Mouse (Mus musculus) neural tube, embryonic 15.5 days (tissue): ENCODE results near the gene Cpsf3. TPM values are rescaled to one million over a fixed set of nuclear protein-coding genes. Genes with fewer than 3 reads are reported as not detected.
A peak's percentile ranks its signal among the peaks of the same experiment; 100 is the strongest.

Experiments used
- ATAC-seq: fragments of 200-750 bp; cut with Nextera tagmentation; 2 replicates; pipeline ENCODE4 v1.8.0; 2017; ENCODE audit warnings: mild to moderate bottlenecking, moderate TSS enrichment, moderate library complexity; ENCODE audit not compliant: low FRiP score
- H3K27ac ChIP-seq: fragments of 300-500 bp; sonication (generic); replicated peaks from 2 replicates; pipeline ENCODE4 v1.5.1; 2015; ENCODE audit warnings: mild to moderate bottlenecking, inconsistent platforms
- H3K27me3 ChIP-seq: fragments of 300-500 bp; sonication (generic); replicated peaks from 2 replicates; pipeline ENCODE4 v1.6.1; 2015; ENCODE audit warnings: inconsistent platforms
- H3K36me3 ChIP-seq: fragments of 300-500 bp; sonication (generic); 2 replicates; pipeline ENCODE4 v1.6.1; 2015; ENCODE audit warnings: inconsistent platforms
- H3K4me1 ChIP-seq: fragments of 300-500 bp; sonication (generic); 2 replicates; pipeline ENCODE4 v1.6.1; 2015; ENCODE audit warnings: inconsistent platforms
- H3K4me2 ChIP-seq: fragments of 300-500 bp; sonication (generic); 2 replicates; pipeline ENCODE4 v1.6.1; 2015; ENCODE audit warnings: inconsistent platforms, mild to moderate bottlenecking, moderate library complexity
- H3K4me3 ChIP-seq: fragments of 300-500 bp; sonication (generic); replicated peaks from 2 replicates; pipeline ENCODE4 v1.5.1; 2015; ENCODE audit warnings: mild to moderate bottlenecking, inconsistent platforms
- H3K9ac ChIP-seq: fragments of 300-500 bp; sonication (generic); replicated peaks from 2 replicates; pipeline ENCODE4 v1.6.1; 2015; ENCODE audit warnings: mild to moderate bottlenecking, inconsistent platforms
- H3K9me3 ChIP-seq: fragments of 300-500 bp; sonication (generic); replicated peaks from 2 replicates; pipeline ENCODE4 v1.6.1; 2016; ENCODE audit warnings: inconsistent platforms
- WGBS: fragments of 180-500 bp; shearing (Covaris S2); methylation state at CpG from one replicate; pipeline ENCODE4 v1.1.7; 2015; ENCODE audit warnings: mixed read lengths; 5-methylcytosine and 5-hydroxymethylcytosine counted together
- polyA plus RNA-seq: library from polyadenylated mRNA; unstranded; fragments of >200 nt; fragmentation: Nextera tagmentation; extraction: Ambion mirVana; gene quantifications from 2 replicates; pipeline ENCODE4 v1.2.1, GENCODE M21; 2015

The Cpsf3 gene
- polyA plus RNA-seq, 1 experiment from 2014 or later, result 78.0 TPM

DNA sequence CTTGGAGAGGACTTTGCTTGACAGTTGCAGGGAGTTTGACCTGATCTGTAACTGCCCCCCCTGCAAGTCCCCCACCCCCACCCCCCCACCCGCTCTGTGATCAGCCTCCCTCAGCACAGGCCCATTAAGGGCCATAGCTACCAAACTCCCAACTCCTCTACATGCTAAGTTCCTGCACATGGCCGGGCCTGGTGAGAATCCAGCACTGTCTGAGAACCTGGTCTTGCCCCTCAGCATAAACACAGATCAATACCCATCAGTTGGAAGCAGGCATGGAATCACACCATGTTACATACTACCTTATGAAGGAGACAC, 18.4 kb upstream of the Cpsf3 start:
- Histone ChIP-seq H3K4me2 (no peak overlapping the region), H3K27me3 (no peaks in the 10 kb centered on the region), H3K4me3 (no peak overlapping the region), H3K27ac (no peak overlapping the region), H3K9me3 (no peaks in the 10 kb centered on the region), H3K9ac (no peak overlapping the region), H3K4me1 (no peaks in the 10 kb centered on the region), H3K36me3 (peaks cover 67% of the 10 kb centered on the region)
- ATAC-seq, result no peak
- 90% methylated on average over 2 of the region's 2 CpGs for WGBS

DNA sequence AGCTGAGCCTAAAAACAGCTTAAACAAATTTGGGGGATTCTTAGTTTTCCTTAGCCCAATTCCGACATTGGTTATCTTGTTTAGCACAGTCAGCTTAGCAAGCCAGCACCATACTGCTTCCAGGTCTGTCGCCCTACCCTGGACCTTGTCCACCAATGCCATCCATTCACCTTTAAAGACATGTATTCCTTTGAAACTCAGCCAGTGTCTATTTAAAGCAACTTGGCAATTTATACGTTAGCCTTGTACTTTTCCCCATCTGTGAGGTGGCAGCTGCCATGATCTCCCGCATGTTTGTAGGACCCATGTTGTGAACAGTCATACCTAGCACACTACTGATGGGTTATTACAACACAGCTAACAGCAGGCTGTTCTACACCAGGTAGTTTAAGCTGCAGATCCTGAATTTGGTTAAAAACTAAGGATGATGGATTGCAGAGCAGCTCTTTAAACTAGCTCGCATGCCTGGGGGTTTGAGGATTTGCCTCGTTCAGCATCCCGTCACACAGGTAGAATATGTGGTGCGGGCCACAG, 17.0 kb upstream of the Cpsf3 start:
- H3K4me3 ChIP-seq, result no peak overlapping the region
- H3K27me3 ChIP-seq, result no peaks in the 10 kb centered on the region
- H3K27ac ChIP-seq, result no peak overlapping the region
- H3K9me3 ChIP-seq, result no peaks in the 10 kb centered on the region
- no peak for ATAC-seq
- H3K36me3 ChIP-seq, result peaks cover 58% of the 10 kb centered on the region
- no peak overlapping the region for H3K4me2 ChIP-seq
- H3K4me1 ChIP-seq, result no peaks in the 10 kb centered on the region
- H3K9ac ChIP-seq, result no peak overlapping the region
- 90% methylated on average over 8 of the region's 8 CpGs for WGBS

GRCm38 (mm10) chr12:21274446-21274845, 10.7 kb upstream of the Cpsf3 start:
- no peak overlapping the region for H3K27ac ChIP-seq
- 59% methylated on average over 7 of the region's 7 CpGs for whole genome bisulfite sequencing

GRCm38 (mm10) chr12:21277352-21277864, 7.8 kb upstream of the Cpsf3 start:
- no peaks in the 10 kb centered on the region for H3K27me3 ChIP-seq
- H3K4me2 ChIP-seq, result no peak overlapping the region
- no peak overlapping the region for H3K9ac ChIP-seq
- 0 out of 2 replicates have a peak, but pooled peaks cover 3% of the 10 kb centered on the region for H3K36me3 ChIP-seq
- H3K9me3 ChIP-seq, result no peaks in the 10 kb centered on the region
- H3K27ac ChIP-seq, result no peak overlapping the region
- no peaks in the 10 kb centered on the region for H3K4me1 ChIP-seq
- WGBS, result 96% methylated on average over 1 of the region's 1 CpGs
- H3K4me3 ChIP-seq, result no peak overlapping the region
- ATAC-seq, result no peak

More at GRCm38 (mm10) chr12:21274446-21274845, 10.7 kb upstream of the Cpsf3 start:
- Histone ChIP-seq H3K36me3 (peaks cover 24% of the 10 kb centered on the region), H3K4me3 (no peak overlapping the region), H3K27me3 (no peaks in the 10 kb centered on the region), H3K4me1 (no peaks in the 10 kb centered on the region), H3K9ac (no peak overlapping the region), H3K4me2 (no peak overlapping the region), H3K9me3 (no peaks in the 10 kb centered on the region)
- ATAC-seq, result no peak

- peak overlapping the region; percentile 93 for H3K27ac ChIP-seq
- peak overlapping the region; percentile 91 for H3K4me2 ChIP-seq
- peak overlapping the region; percentile 65 for H3K4me3 ChIP-seq
- ATAC-seq, result peak; percentile 87
- WGBS, result under 1% methylated on average over 47 of the region's 47 CpGs
- H3K4me1 ChIP-seq, result peaks cover 38% of the 10 kb centered on the region
- no peaks in the 10 kb centered on the region for H3K27me3 ChIP-seq
- 0 out of 2 replicates have a peak, but pooled peaks cover 2% of the 10 kb centered on the region for H3K36me3 ChIP-seq
- no peaks in the 10 kb centered on the region for H3K9me3 ChIP-seq
- H3K9ac ChIP-seq, result peak overlapping the region; percentile 89
Observed at GRCm38 (mm10) chr12:21285508-21286242, 484 bp downstream of the Cpsf3 start.

DNA sequence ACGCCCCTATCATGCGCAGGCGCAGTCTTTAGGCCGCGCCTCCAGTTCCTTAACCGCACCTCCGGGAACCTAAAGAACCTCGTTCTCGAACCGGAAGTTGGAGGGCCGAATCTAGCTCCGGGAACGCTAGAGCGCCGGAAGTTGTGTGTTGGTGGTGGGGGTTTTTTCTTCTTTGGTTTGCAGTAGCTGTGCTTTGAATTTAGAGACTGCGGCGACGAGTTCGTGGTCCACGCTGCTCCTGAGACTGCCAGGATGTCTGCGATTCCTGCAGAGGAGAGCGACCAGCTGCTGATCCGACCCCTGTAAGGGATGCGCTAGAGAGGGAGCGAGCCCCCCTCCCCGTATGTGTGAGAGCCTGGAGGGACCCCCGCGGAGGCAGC, 1.0 kb downstream of the Cpsf3 start, which contains the start of gene Itgb1bp1:
Itgb1bp1 (minus strand) TSS at position 42 of the 380 bp plus-strand sequence.
- Histone ChIP-seq H3K9me3 (no peaks in the 10 kb centered on the region), H3K4me2 (peak within 1 kb of the TSS; percentile 91), H3K4me1 (peaks cover 38% of the 10 kb centered on the region), H3K27me3 (no peaks in the 10 kb centered on the region), H3K4me3 (peak within 1 kb of the TSS; percentile 65), H3K27ac (peak within 1 kb of the TSS; percentile 93), H3K9ac (peak within 1 kb of the TSS; percentile 89), H3K36me3 (peaks cover 7% of the 10 kb centered on the region)
- ATAC-seq, result peak; percentile 96
- WGBS, result under 1% methylated on average over 28 of the region's 28 CpGs

- H3K27me3 ChIP-seq, result no peaks in the 10 kb centered on the region
- peaks cover 38% of the 10 kb centered on the region for H3K4me1 ChIP-seq
- no peaks in the 10 kb centered on the region for H3K9me3 ChIP-seq
- peak overlapping the region; percentile 65 for H3K4me3 ChIP-seq
- peak overlapping the region; percentile 87 for H3K9ac ChIP-seq
- H3K4me2 ChIP-seq, result peak overlapping the region; percentile 66
- peaks cover 14% of the 10 kb centered on the region for H3K36me3 ChIP-seq
- WGBS, result 32% methylated on average over 18 of the region's 18 CpGs
- peak; percentile 67 for ATAC-seq
- H3K27ac ChIP-seq, result peak overlapping the region; percentile 93
Observed at GRCm38 (mm10) chr12:21286712-21287650, 1.8 kb downstream of the Cpsf3 start.

DNA sequence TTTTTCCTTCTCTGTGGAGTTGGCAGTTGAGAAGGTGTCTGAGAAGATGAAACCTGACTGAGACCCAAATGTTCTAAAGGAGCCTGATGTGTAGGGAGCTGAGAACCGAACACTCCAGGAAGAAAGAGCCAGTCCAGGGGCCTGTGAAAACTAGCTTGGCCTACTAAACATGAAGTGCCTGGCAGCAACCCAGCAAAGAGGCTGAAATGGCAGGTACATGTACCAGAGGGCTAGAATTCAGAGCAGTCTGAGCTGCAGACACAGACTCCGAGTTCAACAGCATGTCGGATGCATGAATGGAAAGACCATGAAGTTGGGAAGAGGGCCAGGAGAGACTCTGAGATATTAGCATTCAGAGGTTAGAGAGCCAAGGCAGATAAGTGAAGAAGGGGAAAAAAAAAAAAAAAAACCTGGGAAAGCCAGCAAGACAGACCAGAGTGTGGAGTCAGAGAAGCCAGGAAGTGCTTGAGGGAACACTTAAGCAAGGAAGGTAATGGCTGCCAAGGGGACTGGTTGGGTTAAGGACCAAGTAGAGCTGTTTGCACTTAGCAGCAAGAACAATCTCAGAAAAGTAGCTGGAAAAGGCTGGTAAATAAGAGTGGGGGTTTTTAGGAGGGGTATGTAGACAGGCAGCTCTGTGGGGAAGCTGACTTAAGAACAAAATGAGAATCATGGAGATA, 3.7 kb downstream of the Cpsf3 start:
- no peak for ATAC-seq
- H3K4me3 ChIP-seq, result no peak overlapping the region
- 89% methylated on average over 3 of the region's 3 CpGs for WGBS
- no peaks in the 10 kb centered on the region for H3K27me3 ChIP-seq
- H3K4me1 ChIP-seq, result peaks cover 38% of the 10 kb centered on the region
- H3K36me3 ChIP-seq, result peaks cover 33% of the 10 kb centered on the region
- H3K4me2 ChIP-seq, result no peak overlapping the region
- no peaks in the 10 kb centered on the region for H3K9me3 ChIP-seq
- no peak overlapping the region for H3K27ac ChIP-seq
- no peak overlapping the region for H3K9ac ChIP-seq

DNA sequence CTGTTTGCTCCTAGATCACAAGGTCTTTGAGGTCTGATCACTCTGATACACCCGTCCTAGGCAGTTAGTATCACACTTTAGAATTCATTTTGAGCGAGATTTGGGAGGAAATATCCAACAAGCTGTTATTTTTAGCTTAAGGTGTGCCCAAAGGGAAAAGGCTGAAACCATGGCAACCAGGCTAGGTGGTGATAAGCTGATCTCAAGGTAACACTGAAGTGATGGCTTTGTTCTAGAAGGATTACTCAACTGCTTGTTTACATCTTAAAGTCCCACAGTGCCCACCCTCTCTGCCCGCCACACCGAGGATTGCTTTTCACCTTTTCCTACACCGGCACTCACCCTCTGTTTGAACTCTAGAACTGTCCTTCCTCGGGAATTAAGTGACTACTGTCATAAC, 4.5 kb downstream of the Cpsf3 start:
- peaks cover 41% of the 10 kb centered on the region for H3K36me3 ChIP-seq
- no peak overlapping the region for H3K27ac ChIP-seq
- H3K4me2 ChIP-seq, result no peak overlapping the region
- WGBS, result 83% methylated on average over 6 of the region's 6 CpGs
- no peaks in the 10 kb centered on the region for H3K9me3 ChIP-seq
- no peak for ATAC-seq
- no peak overlapping the region for H3K9ac ChIP-seq
- no peaks in the 10 kb centered on the region for H3K27me3 ChIP-seq
- H3K4me3 ChIP-seq, result no peak overlapping the region
- peaks cover 38% of the 10 kb centered on the region for H3K4me1 ChIP-seq

DNA sequence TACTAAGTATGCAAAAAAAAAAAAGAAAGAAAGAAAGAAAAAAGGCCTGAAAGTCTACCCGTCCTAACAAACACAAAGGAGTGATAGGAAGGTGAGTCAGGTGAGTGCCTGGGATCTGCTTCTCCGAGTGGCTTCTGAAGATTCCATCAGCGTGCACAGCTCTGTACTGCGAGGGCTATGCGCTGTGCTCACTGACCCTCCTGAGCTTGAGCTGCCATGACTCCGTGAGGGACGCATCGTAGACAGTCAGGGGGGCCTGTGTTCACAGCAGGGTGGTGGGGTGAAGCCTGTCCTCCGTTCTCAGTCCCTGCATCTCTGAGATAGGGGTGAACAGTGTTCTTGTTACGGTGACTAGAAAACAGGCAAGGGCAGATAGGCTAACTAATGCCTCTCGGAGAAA, 13.7 kb downstream of the Cpsf3 start:
- Histone ChIP-seq H3K4me2 (no peak overlapping the region), H3K4me3 (no peak overlapping the region), H3K27ac (no peak overlapping the region), H3K9me3 (no peaks in the 10 kb centered on the region), H3K9ac (no peak overlapping the region), H3K36me3 (peaks cover 87% of the 10 kb centered on the region), H3K27me3 (no peaks in the 10 kb centered on the region), H3K4me1 (no peaks in the 10 kb centered on the region)
- WGBS, result 94% methylated on average over 11 of the region's 11 CpGs
- no peak for ATAC-seq

DNA sequence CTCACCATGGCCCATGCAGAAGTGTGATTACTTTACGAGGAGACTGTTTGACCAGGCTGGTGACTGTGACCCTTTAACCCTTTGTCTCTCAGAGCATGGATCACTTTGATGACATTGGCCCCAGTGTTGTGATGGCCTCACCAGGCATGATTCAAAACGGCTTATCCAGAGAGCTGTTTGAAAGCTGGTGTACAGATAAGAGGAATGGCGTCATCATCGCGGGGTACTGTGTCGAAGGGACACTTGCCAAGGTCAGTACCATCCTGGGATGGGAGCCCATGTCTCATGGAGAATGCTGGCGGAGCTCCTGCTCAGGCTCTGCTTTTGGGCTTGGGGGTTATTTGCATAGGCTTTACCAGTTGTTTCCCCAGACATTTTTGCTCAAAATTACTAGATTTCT, 16.1 kb downstream of the Cpsf3 start:
- H3K36me3 ChIP-seq, result peaks cover 87% of the 10 kb centered on the region
- no peak overlapping the region for H3K4me3 ChIP-seq
- WGBS, result 83% methylated on average over 7 of the region's 7 CpGs

More for the DNA sequence above, 16.1 kb downstream of the Cpsf3 start:
- Histone ChIP-seq H3K4me2 (no peak overlapping the region), H3K27me3 (no peaks in the 10 kb centered on the region), H3K9ac (no peak overlapping the region), H3K27ac (no peak overlapping the region), H3K4me1 (no peaks in the 10 kb centered on the region), H3K9me3 (no peaks in the 10 kb centered on the region)
- ATAC-seq, result no peak
